Mouse (Mus musculus) forebrain, embryonic 14.5 days (tissue): ENCODE measurements around the gene Dmbt1. TPM values are rescaled to one million over a fixed set of nuclear protein-coding genes. Genes with fewer than 3 reads are reported as not detected.

Experiments
- ATAC-seq: fragments of 200-750 bp; cut with Nextera tagmentation; 2 replicates; pipeline ENCODE4 v1.8.0; 2017; ENCODE audit warnings: mild to moderate bottlenecking, moderate library complexity
- DNase-seq: peaks from one replicate; pipeline ENCODE4 v3.0.0-alpha.2; 2015; ENCODE audit warnings: low spot score
- H3K27ac ChIP-seq: fragments of 300-500 bp; sonication (generic); 2 replicates; pipeline ENCODE4 v1.5.1; 2014; ENCODE audit warnings: low read depth, mild to moderate bottlenecking, control low read depth, low read length, moderate library complexity
- H3K27me3 ChIP-seq: fragments of 300-500 bp; sonication (generic); replicated peaks from 2 replicates; pipeline ENCODE4 v1.6.1; 2014; ENCODE audit warnings: low read length, control low read depth, mixed read lengths; ENCODE audit not compliant: control insufficient read depth, insufficient read depth
- H3K36me3 ChIP-seq: fragments of 300-500 bp; sonication (generic); 2 replicates; pipeline ENCODE4 v1.6.1; 2014; ENCODE audit warnings: low read length, control low read depth; ENCODE audit not compliant: control insufficient read depth, insufficient read depth
- H3K4me1 ChIP-seq: fragments of 300-500 bp; sonication (generic); 2 replicates; pipeline ENCODE4 v1.6.1; 2014; ENCODE audit warnings: antibody characterized with exemption, low read length, control low read depth; ENCODE audit not compliant: control insufficient read depth, insufficient read depth
- H3K4me2 ChIP-seq: fragments of 300-500 bp; sonication (generic); 2 replicates; pipeline ENCODE4 v1.6.1; 2014; ENCODE audit warnings: mild to moderate bottlenecking, control low read depth, low read length
- H3K4me3 ChIP-seq: fragments of 300-500 bp; sonication (generic); 2 replicates; pipeline ENCODE4 v1.5.1; 2014; ENCODE audit warnings: low read depth, low read length, control low read depth
- H3K9ac ChIP-seq: fragments of 300-500 bp; sonication (generic); 2 replicates; pipeline ENCODE4 v1.6.1; 2014; ENCODE audit warnings: mild to moderate bottlenecking, low read length, control low read depth, moderate library complexity
- H3K9me3 ChIP-seq: fragments of 300-500 bp; sonication (generic); replicated peaks from 2 replicates; pipeline ENCODE4 v1.6.1; 2016; ENCODE audit warnings: low read length, control low read depth, mixed read lengths; ENCODE audit not compliant: control insufficient read depth
- WGBS: fragments of 180-500 bp; shearing (Covaris S2); extraction: QIAGEN DNeasy Blood & Tissue Kit; methylation state at CpG from one replicate; pipeline ENCODE4 v1.1.7; 2014; 5-methylcytosine and 5-hydroxymethylcytosine counted together
- polyA plus RNA-seq: library from polyadenylated mRNA; unstranded; fragments of >200 nt; fragmentation: Nextera tagmentation; extraction: Ambion mirVana; gene quantifications from 2 replicates; pipeline ENCODE4 v1.2.1, GENCODE M21; 2014

Dmbt1 gene
- not detected in 2 replicates for polyA plus RNA-seq

DNA sequence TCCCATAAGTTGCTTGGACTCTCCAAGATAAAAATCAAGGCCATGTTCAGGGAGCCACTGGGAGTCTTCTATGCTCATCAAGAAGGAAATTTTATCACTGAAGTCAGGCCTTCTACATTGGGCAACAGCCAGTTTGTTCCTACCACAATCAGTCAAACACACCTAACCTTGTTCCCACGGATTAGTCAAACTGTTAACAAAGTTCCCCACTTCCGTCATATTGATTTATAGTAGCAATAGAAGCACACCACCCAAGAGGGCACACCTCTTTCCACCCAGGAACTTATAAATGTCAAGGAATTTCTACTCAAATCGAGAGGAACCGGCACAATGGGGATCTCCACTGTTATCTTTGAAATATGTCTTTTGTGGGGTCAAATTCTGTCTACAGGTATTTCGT is at the start of gene Dmbt1:
Gene Dmbt1, plus strand, starts transcription at position 299 of the 400 bp plus-strand sequence.
- Histone ChIP-seq H3K9ac (no peak within 1 kb of the TSS), H3K4me2 (no peak within 1 kb of the TSS)
- 87% methylated on average over 5 of the region's 5 CpGs for WGBS

DNA sequence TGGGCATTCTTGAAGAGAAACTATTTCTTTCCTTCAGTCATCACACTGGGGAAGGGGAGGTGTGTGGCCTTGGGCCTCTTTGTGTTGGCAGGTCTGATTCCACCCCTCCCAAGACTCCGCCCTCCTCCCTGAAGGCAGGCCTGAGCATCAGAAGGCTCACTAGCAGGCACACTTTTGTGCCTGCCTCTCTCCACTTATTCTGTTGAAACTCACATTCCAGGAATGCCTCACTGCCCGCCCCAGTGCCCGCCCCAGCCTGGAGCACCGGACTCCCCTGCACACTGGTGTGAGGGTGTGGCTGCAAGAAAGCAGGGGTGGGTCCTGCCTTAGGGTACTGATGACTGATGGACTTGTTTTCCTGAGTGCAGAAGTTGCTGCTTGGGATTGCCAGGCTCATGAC is 49.5 kb upstream of the Dmbt1 start:
- no peaks in the 10 kb centered on the region for H3K27me3 ChIP-seq
- H3K9me3 ChIP-seq = no peaks in the 10 kb centered on the region
- peaks cover 17% of the 10 kb centered on the region for H3K4me1 ChIP-seq
- H3K27ac ChIP-seq = no peak overlapping the region
- no peak overlapping the region for H3K4me3 ChIP-seq
- DNase-seq (no peak), ATAC-seq (no peak)
- WGBS = 21% methylated on average over 4 of the region's 4 CpGs
- H3K9ac ChIP-seq = no peak overlapping the region
- H3K36me3 ChIP-seq = no peaks in the 10 kb centered on the region
- H3K4me2 ChIP-seq = no peak overlapping the region

More for the DNA sequence above, at the start of gene Dmbt1:
- Histone ChIP-seq H3K9me3 (no peaks in the 10 kb centered on the region), H3K36me3 (no peaks in the 10 kb centered on the region), H3K4me3 (no peak within 1 kb of the TSS), H3K27me3 (no peaks in the 10 kb centered on the region), H3K27ac (no peak within 1 kb of the TSS), H3K4me1 (no peaks in the 10 kb centered on the region)
- ATAC-seq = no peak
- no peak for DNase-seq

DNA sequence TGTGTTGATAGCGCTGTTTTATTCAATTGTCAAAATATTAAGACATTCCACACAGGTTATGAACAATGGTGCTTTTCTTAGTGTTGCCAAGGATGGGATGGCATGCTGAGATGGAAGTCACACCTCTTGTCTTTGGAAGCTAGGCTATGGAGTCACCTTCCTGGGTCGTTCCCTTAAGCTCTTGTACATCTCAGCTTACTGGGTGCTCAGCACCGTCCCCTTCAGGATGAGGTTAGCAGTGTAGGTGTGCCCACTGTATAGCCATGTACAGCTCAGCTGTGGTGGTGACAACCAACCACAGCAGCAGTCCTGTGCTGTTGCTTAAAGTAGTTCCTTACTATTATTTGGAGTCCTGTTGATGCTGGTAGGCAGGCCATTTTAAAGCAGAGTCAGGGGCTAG is 49.0 kb upstream of the Dmbt1 start:
- no peaks in the 10 kb centered on the region for H3K27me3 ChIP-seq
- no peak overlapping the region for H3K9ac ChIP-seq
- DNase-seq = no peak
- 53% methylated on average over 3 of the region's 3 CpGs for WGBS
- no peak overlapping the region for H3K4me2 ChIP-seq
- peaks cover 12% of the 10 kb centered on the region for H3K4me1 ChIP-seq
- no peaks in the 10 kb centered on the region for H3K9me3 ChIP-seq
- H3K36me3 ChIP-seq = no peaks in the 10 kb centered on the region
- no peak overlapping the region for H3K27ac ChIP-seq
- H3K4me3 ChIP-seq = no peak overlapping the region
- ATAC-seq = no peak

DNA sequence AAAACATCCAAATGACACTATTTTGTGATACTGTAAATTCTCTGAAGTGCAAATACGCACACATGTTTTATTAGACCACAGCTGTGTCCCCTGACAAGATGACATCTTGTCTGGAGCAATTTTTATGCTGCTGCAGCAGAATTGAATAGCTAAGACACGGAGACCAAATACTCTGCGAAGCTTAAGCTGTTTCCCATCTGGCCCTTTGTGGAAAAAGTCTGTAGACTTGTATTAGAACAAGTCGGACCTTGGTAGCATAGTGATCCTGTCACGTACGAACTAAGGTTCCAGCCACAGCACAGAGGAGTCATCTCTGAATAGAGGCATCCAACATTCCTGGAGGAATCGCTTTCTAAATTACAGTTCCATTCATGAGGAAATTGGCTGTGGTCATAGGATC is 47.6 kb upstream of the Dmbt1 start:
- no peak overlapping the region for H3K9ac ChIP-seq
- no peaks in the 10 kb centered on the region for H3K9me3 ChIP-seq
- no peaks in the 10 kb centered on the region for H3K27me3 ChIP-seq
- DNase-seq (no peak), ATAC-seq (no peak)
- no peak overlapping the region for H3K27ac ChIP-seq
- H3K4me2 ChIP-seq = no peak overlapping the region
- WGBS = 88% methylated on average over 7 of the region's 7 CpGs
- H3K36me3 ChIP-seq = no peaks in the 10 kb centered on the region
- H3K4me1 ChIP-seq = 0 out of 2 replicates have a peak, but pooled peaks cover under 1% of the 10 kb centered on the region
- no peak overlapping the region for H3K4me3 ChIP-seq

DNA sequence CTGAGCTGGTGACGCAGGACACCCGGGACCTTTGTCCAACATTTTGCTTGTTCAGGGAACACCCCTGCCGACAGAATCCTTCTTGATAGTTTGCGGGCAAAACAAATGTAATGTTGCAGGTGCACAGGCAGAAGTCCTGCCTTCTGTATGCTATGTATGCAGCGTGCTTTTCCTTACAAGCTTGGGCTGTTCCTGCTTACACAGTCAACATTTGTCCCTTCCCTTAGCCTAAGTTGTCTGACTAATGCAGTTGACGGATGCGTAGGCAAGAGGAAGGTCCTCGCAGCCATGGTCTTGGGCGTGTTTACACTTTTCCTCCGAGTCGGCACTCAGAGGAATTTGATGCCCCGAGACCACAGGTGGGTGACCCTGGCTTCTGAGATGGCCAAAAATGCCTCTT is 46.7 kb upstream of the Dmbt1 start:
- no peaks in the 10 kb centered on the region for H3K27me3 ChIP-seq
- 94% methylated on average over 12 of the region's 12 CpGs for WGBS
- no peak overlapping the region for H3K9ac ChIP-seq
- no peak overlapping the region for H3K4me3 ChIP-seq
- DNase-seq (no peak), ATAC-seq (no peak)
- H3K27ac ChIP-seq = no peak overlapping the region
- H3K4me1 ChIP-seq = no peaks in the 10 kb centered on the region
- no peak overlapping the region for H3K4me2 ChIP-seq
- H3K9me3 ChIP-seq = no peaks in the 10 kb centered on the region
- no peaks in the 10 kb centered on the region for H3K36me3 ChIP-seq

DNA sequence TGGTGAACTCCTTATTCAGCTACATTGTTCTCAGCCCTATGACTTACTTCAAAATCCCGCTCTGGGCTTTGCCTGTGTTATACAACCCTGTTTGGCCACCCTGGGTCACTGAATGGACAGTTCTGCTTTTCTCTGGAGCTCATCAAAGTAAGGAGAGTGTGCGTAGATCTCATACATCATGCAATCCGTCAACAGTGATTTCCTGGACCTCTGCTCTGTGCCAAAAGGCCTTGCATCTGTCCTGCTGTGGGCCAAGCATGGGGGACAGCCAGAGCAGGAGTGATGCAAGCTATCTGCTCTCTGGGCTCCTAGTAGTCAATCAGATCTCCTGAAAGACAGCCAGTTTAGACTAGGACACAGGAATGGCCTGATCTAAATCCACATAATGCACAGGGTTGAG is 46.1 kb upstream of the Dmbt1 start:
- H3K36me3 ChIP-seq = no peaks in the 10 kb centered on the region
- H3K4me3 ChIP-seq = no peak overlapping the region
- H3K4me1 ChIP-seq = no peaks in the 10 kb centered on the region
- H3K27ac ChIP-seq = no peak overlapping the region
- no peak overlapping the region for H3K9ac ChIP-seq
- H3K4me2 ChIP-seq = no peak overlapping the region
- no peak for DNase-seq
- H3K9me3 ChIP-seq = no peaks in the 10 kb centered on the region
- 94% methylated on average over 3 of the region's 3 CpGs for WGBS
- ATAC-seq = no peak
- H3K27me3 ChIP-seq = no peaks in the 10 kb centered on the region

DNA sequence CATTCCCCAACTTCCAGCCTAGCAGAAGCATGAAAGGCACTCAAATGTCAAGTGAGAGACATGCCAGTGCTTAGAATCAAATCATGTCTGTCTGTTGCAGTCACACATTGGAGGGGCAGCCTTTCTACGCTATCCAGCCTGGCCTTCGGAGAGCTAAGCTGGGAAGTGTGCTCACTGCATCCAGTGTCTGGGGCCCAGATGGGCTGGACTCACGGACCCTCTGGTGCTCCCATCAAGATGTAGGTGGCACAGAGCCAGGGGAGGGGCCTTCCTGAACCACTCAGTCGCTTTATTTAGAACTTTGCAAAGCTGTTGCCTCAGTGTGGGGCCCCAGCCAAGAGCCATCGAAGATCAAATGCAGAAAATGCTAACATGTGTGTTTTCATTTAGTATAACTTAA is 43.7 kb upstream of the Dmbt1 start:
- no peak overlapping the region for H3K9ac ChIP-seq
- ATAC-seq = no peak
- H3K4me1 ChIP-seq = no peaks in the 10 kb centered on the region

DNA sequence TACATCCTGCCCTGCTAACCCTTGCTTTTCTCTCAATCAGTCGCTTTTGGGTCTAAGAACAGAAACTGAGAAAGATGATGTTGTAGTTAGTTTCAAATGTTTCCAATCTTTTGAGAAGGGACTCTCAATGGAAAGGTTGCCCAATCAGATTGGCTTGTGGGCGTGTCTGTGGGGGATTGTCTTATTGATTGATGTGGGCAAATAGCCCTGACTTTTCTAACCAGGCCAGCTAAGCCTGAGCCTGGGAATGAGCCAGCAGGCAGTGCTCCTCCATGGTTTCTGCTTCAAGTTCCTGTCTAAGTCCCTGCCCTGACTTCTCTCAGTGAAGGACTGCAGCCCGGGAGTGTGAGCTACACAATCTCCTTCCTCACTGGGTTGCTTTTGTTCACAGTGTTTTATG is 42.5 kb upstream of the Dmbt1 start:
- WGBS = 40% methylated on average over 3 of the region's 3 CpGs
- H3K4me2 ChIP-seq = no peak overlapping the region
- H3K4me3 ChIP-seq = no peak overlapping the region
- H3K27ac ChIP-seq = no peak overlapping the region
- no peaks in the 10 kb centered on the region for H3K27me3 ChIP-seq
- no peaks in the 10 kb centered on the region for H3K4me1 ChIP-seq
- no peaks in the 10 kb centered on the region for H3K36me3 ChIP-seq
- H3K9me3 ChIP-seq = no peaks in the 10 kb centered on the region
- DNase-seq (no peak), ATAC-seq (no peak)
- no peak overlapping the region for H3K9ac ChIP-seq

More for the DNA sequence above, 43.7 kb upstream of the Dmbt1 start:
- H3K27ac ChIP-seq = no peak overlapping the region
- H3K4me3 ChIP-seq = no peak overlapping the region
- H3K4me2 ChIP-seq = no peak overlapping the region
- no peak for DNase-seq
- H3K27me3 ChIP-seq = no peaks in the 10 kb centered on the region
- no peaks in the 10 kb centered on the region for H3K9me3 ChIP-seq
- WGBS = 72% methylated on average over 5 of the region's 5 CpGs
- no peaks in the 10 kb centered on the region for H3K36me3 ChIP-seq

DNA sequence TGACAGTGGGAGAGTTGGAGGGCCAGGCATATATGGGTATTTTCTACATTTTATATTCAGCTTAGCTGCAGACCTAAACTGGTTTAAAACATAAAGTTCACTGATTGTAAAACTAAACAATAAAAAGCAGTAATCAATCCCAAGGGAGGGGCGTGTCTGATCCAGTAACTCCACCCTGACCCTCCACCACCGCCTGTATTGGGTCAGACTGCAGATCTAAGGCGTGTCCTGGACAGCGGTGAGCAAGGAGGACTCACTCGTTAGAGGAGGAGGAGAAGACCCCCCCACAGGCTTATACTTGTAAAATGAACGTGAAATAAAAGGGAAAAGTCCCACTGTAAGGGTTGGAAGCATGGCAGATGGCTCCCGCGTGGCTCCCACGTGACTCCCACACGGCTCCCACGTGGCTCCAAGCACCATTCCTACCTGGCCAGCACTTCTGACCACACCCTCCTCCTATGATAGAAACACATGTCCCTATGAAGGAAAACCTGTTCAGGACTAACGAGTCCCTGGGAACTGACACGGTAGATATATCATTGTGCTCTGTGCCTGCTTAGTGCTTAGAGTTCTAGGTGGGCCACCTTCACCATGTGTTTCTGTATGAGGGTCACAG is 40.6 kb upstream of the Dmbt1 start:
- 82% methylated on average over 13 of the region's 13 CpGs for WGBS
- Histone ChIP-seq H3K9me3 (no peaks in the 10 kb centered on the region), H3K4me2 (no peak overlapping the region), H3K36me3 (no peaks in the 10 kb centered on the region), H3K27ac (no peak overlapping the region), H3K4me3 (no peak overlapping the region), H3K27me3 (no peaks in the 10 kb centered on the region), H3K9ac (no peak overlapping the region), H3K4me1 (no peaks in the 10 kb centered on the region)
- no peak for ATAC-seq
- DNase-seq = no peak
